Mouse (Mus musculus): ENCODE data around the gene Mapk1ip1. TPM values are rescaled to one million over a fixed set of nuclear protein-coding genes. Genes with fewer than 3 reads are reported as not detected.

Mapk1ip1 gene
- polyA plus RNA-seq, 1 experiment from 2014 or later: 16.2 TPM

- peaks cover 27% of the 10 kb centered on the region for H3K4me1 ChIP-seq (ENCODE audit: control insufficient read depth, insufficient read depth, low read length)
- DNase-seq (ENCODE audit: low spot score, missing footprints) (no peak), ATAC-seq (ENCODE audit: low FRiP score) (no peak)
- no peaks in the 10 kb centered on the region for H3K9me3 ChIP-seq (ENCODE audit: control insufficient read depth, low read length)
- H3K27ac ChIP-seq (ENCODE audit: low read depth, low read length): no peak overlapping the region
- H3K4me2 ChIP-seq: peak overlapping the region; percentile 88
- peak overlapping the region; percentile 80 for H3K4me3 ChIP-seq (ENCODE audit: low read depth, low read length)
- WGBS: 55% methylated on average over 8 of the region's 8 CpGs
- H3K36me3 ChIP-seq (ENCODE audit: control insufficient read depth, insufficient read depth, low read length): no peaks in the 10 kb centered on the region
- H3K27me3 ChIP-seq (ENCODE audit: control insufficient read depth, insufficient read depth, low read length): no peaks in the 10 kb centered on the region
- H3K9ac ChIP-seq (ENCODE audit: low read length): peak overlapping the region; percentile 96
Measured at GRCm38 (mm10) chr7:138845111-138845510, 962 bp downstream of the Mapk1ip1 start.

GRCm38 (mm10) chr7:138843421-138843820, 2.7 kb downstream of the Mapk1ip1 start:
- H3K4me2 ChIP-seq: no peak overlapping the region
- WGBS: 89% methylated on average over 4 of the region's 4 CpGs
- H3K4me1 ChIP-seq (ENCODE audit: control insufficient read depth, insufficient read depth, low read length): peaks cover 25% of the 10 kb centered on the region

GRCm38 (mm10) chr7:138841436-138842151, 4.5 kb downstream of the Mapk1ip1 start:
- no peaks in the 10 kb centered on the region; the same call in 1 of the 2 replicates for H3K36me3 ChIP-seq (ENCODE audit: control insufficient read depth, insufficient read depth, low read length)
- no peak overlapping the region for H3K27ac ChIP-seq (ENCODE audit: low read depth, low read length)
- H3K9ac ChIP-seq (ENCODE audit: low read length): no peak overlapping the region
- no peaks in the 10 kb centered on the region for H3K27me3 ChIP-seq (ENCODE audit: control insufficient read depth, insufficient read depth, low read length)
- H3K4me3 ChIP-seq (ENCODE audit: low read depth, low read length): no peak overlapping the region
- ATAC-seq (ENCODE audit: low FRiP score): no peak
- no peaks in the 10 kb centered on the region for H3K9me3 ChIP-seq (ENCODE audit: control insufficient read depth, low read length)
- no peak overlapping the region for H3K4me2 ChIP-seq
- peaks cover 14% of the 10 kb centered on the region for H3K4me1 ChIP-seq (ENCODE audit: control insufficient read depth, insufficient read depth, low read length)
- no peak for DNase-seq (ENCODE audit: low spot score, missing footprints)
- 71% methylated on average over 3 of the region's 3 CpGs for WGBS

More at GRCm38 (mm10) chr7:138843421-138843820, 2.7 kb downstream of the Mapk1ip1 start:
- H3K9ac ChIP-seq (ENCODE audit: low read length): no peak overlapping the region
- H3K27ac ChIP-seq (ENCODE audit: low read depth, low read length): no peak overlapping the region
- DNase-seq (ENCODE audit: low spot score, missing footprints) (no peak), ATAC-seq (ENCODE audit: low FRiP score) (no peak)
- H3K9me3 ChIP-seq (ENCODE audit: control insufficient read depth, low read length): no peaks in the 10 kb centered on the region
- H3K36me3 ChIP-seq (ENCODE audit: control insufficient read depth, insufficient read depth, low read length): no peaks in the 10 kb centered on the region
- H3K27me3 ChIP-seq (ENCODE audit: control insufficient read depth, insufficient read depth, low read length): no peaks in the 10 kb centered on the region
- H3K4me3 ChIP-seq (ENCODE audit: low read depth, low read length): no peak overlapping the region

- Histone ChIP-seq H3K4me1 (ENCODE audit: control insufficient read depth, insufficient read depth, low read length) (peaks cover 14% of the 10 kb centered on the region), H3K9me3 (ENCODE audit: control insufficient read depth, low read length) (no peaks in the 10 kb centered on the region), H3K27ac (ENCODE audit: low read depth, low read length) (no peak overlapping the region), H3K36me3 (ENCODE audit: control insufficient read depth, insufficient read depth, low read length) (peaks cover 4% of the 10 kb centered on the region; the same call in 1 of the 2 replicates), H3K4me3 (ENCODE audit: low read depth, low read length) (no peak overlapping the region), H3K27me3 (ENCODE audit: control insufficient read depth, insufficient read depth, low read length) (no peaks in the 10 kb centered on the region), H3K4me2 (no peak overlapping the region), H3K9ac (ENCODE audit: low read length) (no peak overlapping the region)
- DNase-seq (ENCODE audit: low spot score, missing footprints): peak; percentile 95
- ATAC-seq (ENCODE audit: low FRiP score): peak; percentile 51
- WGBS: 46% methylated on average over 4 of the region's 4 CpGs
Measured at GRCm38 (mm10) chr7:138840594-138841021, 5.5 kb downstream of the Mapk1ip1 start.

GRCm38 (mm10) chr7:138835028-138835427, 11.0 kb downstream of the Mapk1ip1 start:
- no peaks in the 10 kb centered on the region for H3K27me3 ChIP-seq (ENCODE audit: control insufficient read depth, insufficient read depth, low read length)
- no peak overlapping the region for H3K9ac ChIP-seq (ENCODE audit: low read length)
- DNase-seq (ENCODE audit: low spot score, missing footprints): no peak
- peaks cover 4% of the 10 kb centered on the region; the same call in 1 of the 2 replicates for H3K36me3 ChIP-seq (ENCODE audit: control insufficient read depth, insufficient read depth, low read length)
- H3K4me1 ChIP-seq (ENCODE audit: control insufficient read depth, insufficient read depth, low read length): no peaks in the 10 kb centered on the region
- no peaks in the 10 kb centered on the region for H3K9me3 ChIP-seq (ENCODE audit: control insufficient read depth, low read length)
- no peak for ATAC-seq (ENCODE audit: low FRiP score)
- H3K4me2 ChIP-seq: no peak overlapping the region
- no peak overlapping the region for H3K27ac ChIP-seq (ENCODE audit: low read depth, low read length)
- H3K4me3 ChIP-seq (ENCODE audit: low read depth, low read length): no peak overlapping the region
- 95% methylated on average over 3 of the region's 3 CpGs for WGBS

GRCm38 (mm10) chr7:138827812-138828211, 18.3 kb downstream of the Mapk1ip1 start:
- H3K36me3 ChIP-seq (ENCODE audit: control insufficient read depth, insufficient read depth, low read length): no peaks in the 10 kb centered on the region
- DNase-seq (ENCODE audit: low spot score, missing footprints): peak; percentile 95
- no peaks in the 10 kb centered on the region for H3K4me1 ChIP-seq (ENCODE audit: control insufficient read depth, insufficient read depth, low read length)
- H3K4me2 ChIP-seq: no peak overlapping the region
- no peak for ATAC-seq (ENCODE audit: low FRiP score)
- H3K4me3 ChIP-seq (ENCODE audit: low read depth, low read length): no peak overlapping the region
- no peak overlapping the region for H3K27ac ChIP-seq (ENCODE audit: low read depth, low read length)
- no peaks in the 10 kb centered on the region for H3K27me3 ChIP-seq (ENCODE audit: control insufficient read depth, insufficient read depth, low read length)
- no peaks in the 10 kb centered on the region for H3K9me3 ChIP-seq (ENCODE audit: control insufficient read depth, low read length)
- no peak overlapping the region for H3K9ac ChIP-seq (ENCODE audit: low read length)
- WGBS: 19% methylated on average over 11 of the region's 11 CpGs

- Histone ChIP-seq H3K4me2 (no peak overlapping the region), H3K4me1 (ENCODE audit: control insufficient read depth, insufficient read depth, low read length) (no peaks in the 10 kb centered on the region), H3K9me3 (ENCODE audit: control insufficient read depth, low read length) (no peaks in the 10 kb centered on the region), H3K36me3 (ENCODE audit: control insufficient read depth, insufficient read depth, low read length) (no peaks in the 10 kb centered on the region), H3K4me3 (ENCODE audit: low read depth, low read length) (no peak overlapping the region), H3K9ac (ENCODE audit: low read length) (no peak overlapping the region), H3K27me3 (ENCODE audit: control insufficient read depth, insufficient read depth, low read length) (no peaks in the 10 kb centered on the region), H3K27ac (ENCODE audit: low read depth, low read length) (no peak overlapping the region)
- DNase-seq (ENCODE audit: low spot score, missing footprints) (no peak), ATAC-seq (ENCODE audit: low FRiP score) (no peak)
- 87% methylated on average over 19 of the region's 19 CpGs for WGBS
Measured at GRCm38 (mm10) chr7:138824995-138825756, 20.9 kb downstream of the Mapk1ip1 start.

- Histone ChIP-seq H3K27me3 (ENCODE audit: control insufficient read depth, insufficient read depth, low read length) (no peaks in the 10 kb centered on the region), H3K36me3 (ENCODE audit: control insufficient read depth, insufficient read depth, low read length) (no peaks in the 10 kb centered on the region), H3K4me3 (ENCODE audit: low read depth, low read length) (no peak overlapping the region), H3K9ac (ENCODE audit: low read length) (no peak overlapping the region), H3K4me1 (ENCODE audit: control insufficient read depth, insufficient read depth, low read length) (no peaks in the 10 kb centered on the region), H3K4me2 (no peak overlapping the region), H3K9me3 (ENCODE audit: control insufficient read depth, low read length) (no peaks in the 10 kb centered on the region), H3K27ac (ENCODE audit: low read depth, low read length) (no peak overlapping the region)
- DNase-seq (ENCODE audit: low spot score, missing footprints) (no peak), ATAC-seq (ENCODE audit: low FRiP score) (no peak)
- 82% methylated on average over 6 of the region's 6 CpGs for WGBS
Measured at GRCm38 (mm10) chr7:138824423-138824822, 21.6 kb downstream of the Mapk1ip1 start.

- Histone ChIP-seq H3K9me3 (ENCODE audit: control insufficient read depth, low read length) (no peaks in the 10 kb centered on the region), H3K27me3 (ENCODE audit: control insufficient read depth, insufficient read depth, low read length) (no peaks in the 10 kb centered on the region), H3K36me3 (ENCODE audit: control insufficient read depth, insufficient read depth, low read length) (no peaks in the 10 kb centered on the region), H3K27ac (ENCODE audit: low read depth, low read length) (no peak overlapping the region), H3K4me2 (no peak overlapping the region), H3K4me3 (ENCODE audit: low read depth, low read length) (no peak overlapping the region), H3K4me1 (ENCODE audit: control insufficient read depth, insufficient read depth, low read length) (no peaks in the 10 kb centered on the region), H3K9ac (ENCODE audit: low read length) (no peak overlapping the region)
- DNase-seq (ENCODE audit: low spot score, missing footprints): no peak
- WGBS: 57% methylated on average over 4 of the region's 4 CpGs
- no peak for ATAC-seq (ENCODE audit: low FRiP score)
Measured at GRCm38 (mm10) chr7:138818314-138818713, 27.8 kb downstream of the Mapk1ip1 start.

Measured in midbrain, embryonic 11.5 days (tissue).